Mouse (Mus musculus) T-helper 17 cell (primary cell): ENCODE results near the gene Top3a.

Experiments used
- in situ Hi-C, 2 experiments: fragments of 300-600 bp; cut with MboI, MseI; formaldehyde crosslinking; loops; 1 replicate in 1 of 2; 2 replicates in 1 of 2; pipeline ENCODE4 v1.15.1; 2025; ENCODE audit warnings: high pct_unique_total_duplicates in 2 of 2

Top3a gene

GRCm38 (mm10) chr11:60775578-60775977 is 1.6 kb downstream of the Top3a start:
- in situ Hi-C loops, result no loop called here

GRCm38 (mm10) chr11:60774841-60775240 is 2.3 kb downstream of the Top3a start:
- in situ Hi-C loops, result no loop called here

DNA sequence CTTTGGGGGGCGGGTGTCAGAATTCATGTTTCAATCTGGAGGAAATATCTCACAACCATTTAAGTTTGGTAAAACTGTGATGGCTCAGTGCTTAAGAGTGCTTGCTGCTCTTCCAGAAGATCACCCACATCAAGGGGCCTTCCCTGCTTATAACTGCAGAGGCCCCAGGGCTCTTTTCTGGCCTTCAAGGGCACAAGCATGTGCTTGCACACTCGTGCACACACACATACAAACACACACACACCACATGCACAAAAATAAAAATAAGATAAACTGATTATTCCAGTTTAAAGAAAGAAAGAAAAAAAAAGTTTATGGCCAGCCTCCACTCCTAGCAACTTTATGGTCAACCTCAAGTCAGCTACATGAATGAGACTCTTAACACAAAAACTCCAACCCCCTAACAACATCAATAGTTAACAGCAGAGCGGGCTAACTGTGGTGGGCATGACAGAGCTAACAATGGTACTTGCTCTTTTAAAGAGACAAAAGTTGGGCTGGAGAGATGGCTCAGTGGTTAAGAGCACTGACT is 2.9 kb downstream of the Top3a start:
- in situ Hi-C loops, result no loop called here

DNA sequence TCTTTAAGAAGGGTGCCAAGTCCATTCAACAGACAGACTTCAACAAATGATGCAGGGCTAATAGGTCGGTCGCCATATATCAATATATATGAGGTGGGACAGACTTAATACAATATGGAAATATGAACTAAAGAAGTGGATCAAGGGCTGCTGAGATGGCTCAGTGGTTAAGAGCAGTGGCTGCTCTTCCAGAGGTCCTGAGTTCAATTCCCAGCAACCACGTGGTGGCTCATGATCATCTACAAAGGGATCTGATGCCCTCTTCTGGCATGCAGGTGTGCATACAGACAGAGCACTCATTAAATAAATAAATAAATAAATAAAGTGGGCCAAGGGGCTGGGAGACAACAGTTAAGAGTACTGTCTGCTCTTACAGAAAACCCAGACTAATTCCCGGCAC is 5.0 kb downstream of the Top3a start:
- in situ Hi-C loops, result no loop called here

DNA sequence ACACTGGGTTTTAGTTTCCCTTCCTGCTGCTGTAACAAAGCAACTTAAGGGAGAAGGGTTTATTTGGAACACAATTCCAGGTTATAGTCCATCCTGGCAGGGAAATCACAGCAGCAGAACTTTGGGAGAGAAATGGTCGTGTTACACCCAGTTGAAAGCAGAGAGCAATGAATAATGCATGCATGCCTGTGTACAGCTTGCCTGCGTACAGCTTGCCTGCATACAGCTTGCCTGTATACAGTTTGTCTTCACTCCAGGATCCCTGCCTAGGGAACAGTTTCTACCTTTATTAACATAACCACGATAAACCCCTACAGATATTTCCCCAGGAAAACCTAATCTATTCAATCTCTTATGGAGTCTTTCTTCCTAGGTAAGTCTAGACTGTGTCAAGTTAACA is 6.4 kb downstream of the Top3a start:
- in situ Hi-C loops, result no loop called here

DNA sequence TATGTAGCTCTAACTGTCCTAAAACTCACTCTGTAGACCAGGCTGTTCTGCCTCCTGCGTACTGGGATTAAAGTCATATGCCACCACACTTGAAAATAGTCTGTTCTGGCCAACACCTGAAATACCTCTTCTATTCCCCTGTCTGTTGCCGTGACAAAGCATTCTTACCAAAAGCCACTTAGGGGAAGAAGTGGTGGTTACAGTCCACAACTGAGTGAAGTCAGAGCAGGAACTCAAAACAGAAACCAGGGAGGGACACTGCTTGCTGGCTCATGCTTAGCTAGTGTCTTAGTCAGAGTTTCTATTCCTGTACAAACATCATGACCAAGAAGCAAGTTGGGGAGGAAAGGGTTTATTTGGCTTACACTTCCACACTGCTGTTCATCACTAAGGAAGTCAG is 7.8 kb downstream of the Top3a start:
- in situ Hi-C loops, result no loop called here

DNA sequence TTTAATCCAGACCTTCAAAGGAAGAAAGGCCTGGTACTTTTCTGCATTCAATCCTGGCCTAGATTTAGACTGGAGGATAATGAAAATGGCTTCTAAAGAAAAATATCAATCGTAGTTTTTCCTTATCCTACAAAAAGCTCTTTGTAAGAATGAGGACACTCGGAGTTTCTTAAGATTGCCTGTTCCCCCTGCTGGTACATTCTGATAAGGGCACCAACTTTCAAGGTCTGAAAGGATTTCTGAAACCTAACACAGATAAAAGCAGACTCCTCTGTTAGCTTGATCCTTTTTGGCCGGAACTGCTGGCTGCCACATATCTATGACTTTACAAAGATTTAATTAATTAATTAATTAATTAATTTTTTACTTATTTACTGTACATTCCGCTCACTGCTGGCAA is 10.2 kb downstream of the Top3a start:
- in situ Hi-C loops, result no loop called here

GRCm38 (mm10) chr11:60761681-60762080 is 15.5 kb downstream of the Top3a start:
- in situ Hi-C loops, result no loop called here

GRCm38 (mm10) chr11:60755570-60755969 is 21.6 kb downstream of the Top3a start:
- in situ Hi-C loops, result no loop called here

- in situ Hi-C loops, result no loop called here
Observed at GRCm38 (mm10) chr11:60740321-60740720, 36.8 kb downstream of the Top3a start.

- in situ Hi-C loops, result no loop called here
Observed at GRCm38 (mm10) chr11:60737450-60737849, 39.7 kb downstream of the Top3a start.

DNA sequence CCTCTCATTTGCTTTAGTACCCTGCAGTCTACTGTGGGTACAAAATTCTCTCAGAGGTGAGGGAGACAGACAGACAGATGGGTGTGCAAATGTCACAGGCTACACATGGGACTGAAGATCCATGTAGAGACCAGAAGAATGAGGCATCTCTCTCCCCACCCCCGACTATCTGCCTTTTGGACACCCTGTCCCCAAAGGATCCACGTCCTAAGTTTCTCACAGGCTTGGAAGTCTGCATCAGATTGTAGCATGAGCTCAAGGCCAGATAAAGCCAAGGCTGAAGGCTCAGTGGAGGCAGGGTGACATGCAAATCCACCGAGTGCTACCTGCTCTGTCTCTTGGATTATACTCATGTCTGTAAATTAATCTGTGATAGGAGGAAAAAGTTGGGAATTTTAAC is 40.7 kb downstream of the Top3a start:
- in situ Hi-C loops, result no loop called here

DNA sequence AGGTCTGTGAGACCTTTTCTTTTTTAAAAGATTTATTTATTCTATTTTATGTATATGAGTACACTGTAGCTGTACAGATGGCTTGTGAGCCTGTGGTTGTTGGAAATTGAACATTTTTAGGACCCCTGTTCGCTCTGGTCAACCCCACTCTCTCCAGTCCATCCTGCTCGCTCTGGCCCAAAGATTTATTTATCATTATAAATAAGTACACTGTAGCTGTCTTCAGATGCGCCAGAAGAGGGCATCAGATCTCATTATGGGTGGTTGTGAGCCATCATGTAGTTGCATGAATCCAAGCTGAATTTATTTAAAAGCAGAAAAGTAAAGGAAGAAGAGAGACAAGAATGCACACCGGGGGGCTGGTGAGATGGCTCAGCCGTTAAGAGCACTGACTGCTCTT is 42.0 kb downstream of the Top3a start:
- in situ Hi-C loops, result no loop called here

DNA sequence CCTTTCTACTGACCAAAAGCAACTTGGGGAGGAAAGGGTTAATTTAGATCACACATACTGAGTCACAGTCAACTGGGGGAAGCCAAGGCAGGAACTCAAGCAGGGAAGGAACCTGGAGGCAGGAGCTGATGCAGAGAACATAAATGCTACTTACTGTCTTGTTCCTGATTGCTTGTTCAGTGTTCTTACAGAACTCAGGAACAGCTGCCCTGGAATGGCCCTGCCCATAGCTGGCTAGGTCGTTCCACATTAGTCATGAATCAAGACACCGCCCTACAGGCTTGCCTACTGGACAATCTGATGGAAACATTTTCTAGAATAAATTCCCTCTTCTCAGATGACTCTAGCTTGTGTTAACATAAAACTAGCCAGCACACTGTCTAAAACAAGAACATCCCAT is 43.0 kb downstream of the Top3a start:
- in situ Hi-C loops, result no loop called here

DNA sequence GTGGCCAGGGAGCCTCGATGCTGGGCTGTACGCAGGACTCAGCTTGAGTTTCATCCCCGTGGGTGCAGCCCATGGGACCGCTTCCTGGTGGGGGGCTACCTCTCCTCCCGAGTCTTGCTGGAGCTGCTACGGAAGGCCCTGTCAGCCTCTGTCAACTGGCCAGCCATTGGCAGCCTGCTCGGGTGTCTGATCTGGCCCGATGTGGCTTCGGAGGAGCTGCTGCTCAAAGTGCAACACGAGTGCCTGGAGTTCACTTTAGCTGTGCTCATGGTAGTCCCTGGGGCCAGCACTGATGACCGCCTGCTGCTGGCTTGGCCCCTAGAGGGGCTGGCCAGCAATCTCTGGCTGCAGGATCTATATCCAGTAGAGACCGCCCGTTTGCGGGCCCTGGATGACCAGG is 45.9 kb downstream of the Top3a start:
- in situ Hi-C loops, result no loop called here

DNA sequence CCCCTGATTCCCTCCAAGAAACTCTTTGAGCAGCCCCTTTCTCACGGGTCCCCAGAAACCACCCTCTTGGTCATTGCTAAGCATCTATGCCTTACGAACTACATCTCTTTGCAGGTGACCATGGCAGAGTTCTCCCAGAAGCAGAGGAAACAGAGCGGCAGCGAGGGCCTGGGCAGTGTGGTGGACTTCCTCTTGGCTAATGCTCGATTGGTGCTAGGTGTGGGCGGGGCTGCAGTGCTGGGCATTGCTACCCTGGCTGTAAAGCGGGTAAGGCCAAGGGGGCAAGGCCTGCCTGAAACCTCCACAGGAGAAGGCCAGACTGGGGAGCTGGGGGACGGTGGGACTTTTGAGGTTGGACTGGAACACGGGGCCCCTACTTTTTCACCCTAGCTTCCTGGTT is 47.0 kb downstream of the Top3a start:
- in situ Hi-C loops, result no loop called here

DNA sequence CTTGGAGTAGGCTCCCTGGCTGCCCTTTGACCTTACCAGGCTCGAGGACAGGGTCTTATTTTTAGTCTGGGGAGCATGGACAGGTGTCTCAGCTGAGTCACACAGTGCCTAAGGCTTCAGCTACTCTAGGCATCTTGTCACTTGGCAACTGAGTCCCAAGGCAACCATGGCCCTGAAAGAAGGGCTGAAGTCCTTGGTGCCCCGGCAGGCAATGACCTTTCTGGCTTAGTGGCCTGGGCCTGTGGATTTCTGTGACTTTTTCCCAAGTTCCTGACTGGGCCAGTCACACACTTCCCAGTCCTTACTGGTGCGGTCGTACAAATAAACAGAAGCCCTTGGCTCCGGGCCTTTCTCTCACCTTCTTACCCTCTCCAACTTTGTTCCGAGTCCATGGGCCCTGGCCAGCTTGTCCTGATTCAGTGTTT is 47.9 kb downstream of the Top3a start:
- in situ Hi-C loops, result no loop called here

DNA sequence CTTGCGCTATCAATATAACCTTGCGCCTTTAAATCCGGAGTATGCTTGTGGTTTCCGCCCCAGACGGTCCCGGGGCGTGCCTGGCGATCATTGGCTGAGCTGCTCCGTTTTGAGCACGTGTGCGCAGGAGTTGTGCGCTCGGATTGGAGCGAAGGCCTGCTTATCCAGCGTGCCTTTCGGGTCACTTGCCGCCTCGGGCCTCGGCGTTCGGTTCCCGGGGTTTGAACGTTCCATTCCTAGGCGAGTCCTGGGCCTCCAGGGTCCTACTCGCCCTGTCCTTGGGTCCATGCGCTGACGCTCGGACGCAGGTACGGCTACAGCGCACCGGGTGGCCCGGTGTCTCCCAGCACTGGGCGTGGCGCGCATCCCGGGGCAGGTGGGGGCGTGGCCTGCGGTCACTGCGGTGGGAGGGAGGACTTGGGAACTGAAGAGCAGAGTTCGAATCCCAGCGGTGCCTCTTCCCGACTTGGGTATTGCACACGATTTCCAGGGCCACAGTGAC is 48.9 kb downstream of the Top3a start, which contains the start of gene Mief2:
TSS of gene Mief2 (plus strand) at position 139 of the 502 bp plus-strand sequence.
- in situ Hi-C loops, result no loop called here

DNA sequence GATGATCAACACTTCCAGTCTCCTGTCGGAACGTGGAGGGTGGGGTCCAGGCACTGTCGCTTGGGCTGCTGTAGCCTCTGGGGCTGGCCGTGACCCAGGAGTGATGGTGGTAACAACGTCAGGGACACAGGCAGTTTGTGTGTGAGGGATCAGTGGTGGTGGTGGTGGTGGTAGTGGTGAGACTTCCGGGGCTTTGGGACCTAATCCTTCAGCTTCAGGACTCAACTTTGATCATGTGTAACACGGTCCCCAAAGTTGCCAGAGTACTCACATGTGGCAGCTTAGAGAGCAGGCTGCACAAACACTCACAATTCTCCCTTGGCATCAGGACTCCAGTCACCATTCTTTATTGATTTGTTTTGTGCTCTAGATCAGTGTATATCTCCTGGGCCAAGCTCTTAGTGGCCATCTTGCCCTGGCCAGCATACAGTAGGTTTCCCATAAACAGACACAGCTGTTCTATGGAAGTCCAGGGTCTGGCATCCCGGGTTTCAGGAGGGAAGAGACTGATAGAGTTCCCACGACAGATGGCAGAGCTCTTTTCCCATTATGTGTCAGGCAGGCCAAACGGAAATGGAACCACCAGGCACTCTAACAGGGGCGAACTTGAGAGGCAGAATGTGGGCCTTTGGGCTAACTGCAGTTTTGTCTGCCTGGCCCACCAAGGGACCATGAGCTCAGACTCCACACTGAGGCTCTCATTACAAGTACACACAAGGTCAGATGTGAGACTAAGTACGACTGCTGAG is 49.6 kb downstream of the Top3a start:
- in situ Hi-C loops, result no loop called here

- in situ Hi-C loops, result no loop called here
Observed at GRCm38 (mm10) chr11:60726601-60727391, 50.4 kb downstream of the Top3a start, which contains the start of gene Flii. Gene Flii (minus strand): TSS chr11:60727263.

DNA sequence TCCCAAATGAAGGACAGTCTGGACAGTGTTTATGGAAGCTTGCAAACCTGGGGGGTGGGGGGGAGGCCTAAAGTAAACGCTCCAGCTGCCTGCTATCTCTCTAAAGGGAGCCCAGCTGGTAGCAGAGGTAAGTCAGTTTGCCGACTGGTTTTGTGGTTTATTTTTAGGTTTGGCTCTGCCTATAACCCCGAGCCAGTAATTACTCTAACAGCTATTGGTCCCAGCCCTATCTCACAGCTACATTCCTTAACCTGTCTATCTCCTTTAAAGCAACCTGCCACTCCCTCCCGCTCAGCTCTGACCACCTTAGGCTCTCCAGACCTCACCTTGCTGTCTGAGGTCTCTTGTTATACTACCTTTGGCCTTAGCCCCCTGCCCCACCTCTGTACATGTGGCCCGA is 57.9 kb downstream of the Top3a start:
- in situ Hi-C loops, result no loop called here

DNA sequence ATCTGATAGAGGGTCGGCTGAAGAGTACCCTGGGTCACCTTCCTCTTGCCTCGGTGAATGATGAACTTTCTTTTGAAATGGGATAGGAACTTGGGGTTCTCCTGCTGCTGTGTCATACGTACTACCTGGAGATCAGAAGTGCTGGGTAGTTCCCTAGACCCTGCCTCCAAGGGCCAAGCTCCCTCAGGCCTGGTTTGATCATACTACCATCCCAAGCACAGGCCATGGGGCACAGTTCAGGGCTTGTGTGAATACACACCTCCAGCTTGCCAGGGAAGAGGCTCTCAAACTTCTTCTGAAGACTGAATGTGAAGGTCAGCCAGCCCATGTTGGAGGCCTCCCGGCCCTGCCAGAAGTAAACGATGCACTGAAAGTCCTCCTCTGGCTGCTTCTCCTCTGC is 61.3 kb downstream of the Top3a start:
- in situ Hi-C loops, result no loop called here
